Mouse (Mus musculus) ovary, postnatal 10 days (tissue): ENCODE measurements around the gene Rnf216.

Experiments used
- DNase-seq: peaks from one replicate; pipeline ENCODE4 v3.0.0; 2022; ENCODE audit warnings: low spot score

Rnf216 gene

GRCm38 (mm10) chr5:143000654-143001500, 111.9 kb downstream of the Rnf216 start:
- peak; percentile 15 for DNase-seq

GRCm38 (mm10) chr5:143000091-143000490, 112.7 kb downstream of the Rnf216 start:
- no peak for DNase-seq

GRCm38 (mm10) chr5:142998171-142998570, 114.6 kb downstream of the Rnf216 start:
- no peak for DNase-seq

- DNase-seq, result no peak
These were observed 115.3 kb downstream of the Rnf216 start for GRCm38 (mm10) chr5:142997526-142997925.

- no peak for DNase-seq
These were observed 118.0 kb downstream of the Rnf216 start for GRCm38 (mm10) chr5:142994746-142995145.

- no peak for DNase-seq
These were observed 123.6 kb downstream of the Rnf216 start for GRCm38 (mm10) chr5:142989167-142989566.

GRCm38 (mm10) chr5:142988520-142988919, 124.3 kb downstream of the Rnf216 start:
- DNase-seq, result no peak

GRCm38 (mm10) chr5:142984271-142984670, 128.5 kb downstream of the Rnf216 start:
- DNase-seq, result no peak

GRCm38 (mm10) chr5:142983174-142983573, 129.6 kb downstream of the Rnf216 start:
- DNase-seq, result no peak

GRCm38 (mm10) chr5:142982046-142982801, 130.6 kb downstream of the Rnf216 start:
- DNase-seq, result no peak

GRCm38 (mm10) chr5:142976516-142976915, 136.3 kb downstream of the Rnf216 start:
- DNase-seq, result no peak

- no peak for DNase-seq
These were observed 138.1 kb downstream of the Rnf216 start for GRCm38 (mm10) chr5:142974598-142975121.

GRCm38 (mm10) chr5:142973971-142974370, 138.8 kb downstream of the Rnf216 start:
- DNase-seq, result no peak

GRCm38 (mm10) chr5:142968411-142968810, 144.4 kb downstream of the Rnf216 start:
- no peak for DNase-seq

- DNase-seq, result no peak
These were observed 148.1 kb downstream of the Rnf216 start for GRCm38 (mm10) chr5:142964650-142965049.

- no peak for DNase-seq
These were observed 148.9 kb downstream of the Rnf216 start for GRCm38 (mm10) chr5:142963705-142964494.

GRCm38 (mm10) chr5:142963003-142963704, 149.6 kb downstream of the Rnf216 start:
- DNase-seq, result no peak

- DNase-seq, result no peak
These were observed 150.3 kb downstream of the Rnf216 start for GRCm38 (mm10) chr5:142962444-142962961.

GRCm38 (mm10) chr5:142961881-142962443, 150.8 kb downstream of the Rnf216 start:
- DNase-seq, result peak; percentile 52

GRCm38 (mm10) chr5:142961398-142961880, 151.4 kb downstream of the Rnf216 start:
- no peak for DNase-seq
